Mouse (Mus musculus): ENCODE measurements at regions not wholly inside any gene's neighbourhood (a gene's known extent, or its start where the extent isn't known, plus 50 kb on each side); places are given as distances from the start of the nearest gene placed in this dataset.

GRCm38 (mm10) chr5:119524171-119524570 lies 146.3 kb upstream of the Tbx3 start:
- no peak overlapping the region for H3K4me3 ChIP-seq (ENCODE audit: low read depth, low read length)
- no peak overlapping the region for H3K27ac ChIP-seq (ENCODE audit: low read depth)
- peaks cover 4% of the 10 kb centered on the region for H3K4me1 ChIP-seq (replicated peaks; ENCODE audit: control insufficient read depth, insufficient read depth, low read length)
- WGBS, result 41% methylated on average over 4 of the region's 4 CpGs
- no peak overlapping the region for H3K4me2 ChIP-seq (ENCODE audit: low read length)
- H3K9ac ChIP-seq (ENCODE audit: low read length), result no peak overlapping the region
- H3K36me3 ChIP-seq (ENCODE audit: control insufficient read depth, insufficient read depth, low read length), result no peaks in the 10 kb centered on the region
- DNase-seq (ENCODE audit: low spot score) (no peak), ATAC-seq (replicated peaks; ENCODE audit: low FRiP score, low TSS enrichment, low read depth) (no peak)
- no peaks in the 10 kb centered on the region for H3K27me3 ChIP-seq (replicated peaks; ENCODE audit: control insufficient read depth, insufficient read depth, low read length)
- no peaks in the 10 kb centered on the region for H3K9me3 ChIP-seq (ENCODE audit: control insufficient read depth, low read length)

GRCm38 (mm10) chr5:119525960-119526359 lies 144.5 kb upstream of the Tbx3 start:
- Histone ChIP-seq H3K27ac (ENCODE audit: low read depth) (no peak overlapping the region), H3K9me3 (ENCODE audit: control insufficient read depth, low read length) (no peaks in the 10 kb centered on the region), H3K9ac (ENCODE audit: low read length) (no peak overlapping the region), H3K27me3 (replicated peaks; ENCODE audit: control insufficient read depth, insufficient read depth, low read length) (no peaks in the 10 kb centered on the region), H3K4me1 (replicated peaks; ENCODE audit: control insufficient read depth, insufficient read depth, low read length) (peaks cover 8% of the 10 kb centered on the region), H3K36me3 (ENCODE audit: control insufficient read depth, insufficient read depth, low read length) (no peaks in the 10 kb centered on the region), H3K4me3 (ENCODE audit: low read depth, low read length) (no peak overlapping the region), H3K4me2 (ENCODE audit: low read length) (no peak overlapping the region)
- DNase-seq (ENCODE audit: low spot score) (no peak), ATAC-seq (replicated peaks; ENCODE audit: low FRiP score, low TSS enrichment, low read depth) (no peak)
- WGBS, result 68% methylated on average over 5 of the region's 5 CpGs

DNA sequence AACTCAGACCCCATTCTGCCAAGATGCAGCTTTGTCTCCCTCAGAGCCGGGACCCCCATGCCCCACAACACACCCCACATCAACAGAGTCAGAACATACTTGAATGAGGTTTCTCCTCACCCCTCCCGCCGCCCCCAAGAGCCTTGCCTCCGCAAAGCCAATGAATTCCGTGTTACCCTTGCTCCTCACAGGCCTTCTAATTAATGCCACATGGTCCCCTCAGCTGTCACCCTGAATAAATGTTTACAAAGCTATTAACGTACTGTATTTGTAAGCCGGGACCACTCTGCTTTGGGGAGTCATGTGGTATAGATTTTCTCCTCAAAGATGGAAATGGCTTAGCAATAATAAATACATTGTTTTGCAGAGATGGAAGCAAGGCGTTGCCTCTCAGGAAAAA lies 140.5 kb upstream of the Tbx3 start:
- Histone ChIP-seq H3K27me3 (replicated peaks; ENCODE audit: control insufficient read depth, insufficient read depth, low read length) (no peaks in the 10 kb centered on the region), H3K9ac (ENCODE audit: low read length) (no peak overlapping the region), H3K4me2 (ENCODE audit: low read length) (no peak overlapping the region), H3K27ac (ENCODE audit: low read depth) (no peak overlapping the region), H3K4me1 (replicated peaks; ENCODE audit: control insufficient read depth, insufficient read depth, low read length) (0 out of 2 replicates have a peak, but pooled peaks cover 4% of the 10 kb centered on the region), H3K36me3 (ENCODE audit: control insufficient read depth, insufficient read depth, low read length) (no peaks in the 10 kb centered on the region), H3K9me3 (ENCODE audit: control insufficient read depth, low read length) (no peaks in the 10 kb centered on the region), H3K4me3 (ENCODE audit: low read depth, low read length) (no peak overlapping the region)
- ATAC-seq (replicated peaks; ENCODE audit: low FRiP score, low TSS enrichment, low read depth) (no peak), DNase-seq (ENCODE audit: low spot score) (no peak)
- WGBS, result 44% methylated on average over 8 of the region's 8 CpGs

- H3K9me3 ChIP-seq (ENCODE audit: control insufficient read depth, low read length), result no peaks in the 10 kb centered on the region
- H3K36me3 ChIP-seq (ENCODE audit: control insufficient read depth, insufficient read depth, low read length), result no peaks in the 10 kb centered on the region
- H3K9ac ChIP-seq (ENCODE audit: low read length), result no peak overlapping the region
- no peak overlapping the region for H3K27ac ChIP-seq (ENCODE audit: low read depth)
- no peak overlapping the region for H3K4me3 ChIP-seq (ENCODE audit: low read depth, low read length)
- DNase-seq (ENCODE audit: low spot score) (no peak), ATAC-seq (replicated peaks; ENCODE audit: low FRiP score, low TSS enrichment, low read depth) (no peak)
- no peaks in the 10 kb centered on the region for H3K27me3 ChIP-seq (replicated peaks; ENCODE audit: control insufficient read depth, insufficient read depth, low read length)
- H3K4me2 ChIP-seq (ENCODE audit: low read length), result no peak overlapping the region
- WGBS, result 78% methylated on average over 5 of the region's 5 CpGs
- 0 out of 2 replicates have a peak, but pooled peaks cover 4% of the 10 kb centered on the region for H3K4me1 ChIP-seq (replicated peaks; ENCODE audit: control insufficient read depth, insufficient read depth, low read length)
Observed at GRCm38 (mm10) chr5:119534946-119535345, 135.5 kb upstream of the Tbx3 start.

DNA sequence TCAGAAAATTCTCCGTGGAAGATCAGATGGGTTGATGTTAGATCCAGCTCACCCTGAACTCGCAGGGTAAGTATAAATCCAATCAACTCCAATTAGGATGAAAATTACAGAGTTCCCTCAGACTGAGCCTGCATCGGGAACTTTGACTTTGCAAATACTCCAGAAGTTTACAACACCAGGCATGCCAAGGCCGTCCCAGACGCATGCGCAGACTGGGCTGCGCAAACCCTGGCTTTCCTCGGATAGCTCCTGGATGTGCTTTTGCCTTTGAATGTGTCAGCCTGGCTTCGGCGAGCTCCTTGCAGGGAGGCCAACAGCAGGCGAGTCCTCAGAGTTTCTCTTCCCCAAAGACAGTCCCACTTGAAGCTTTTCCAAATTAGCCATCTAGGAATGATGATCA lies 127.6 kb upstream of the Tbx3 start:
- no peaks in the 10 kb centered on the region for H3K4me1 ChIP-seq (replicated peaks; ENCODE audit: control insufficient read depth, insufficient read depth, low read length)
- no peak overlapping the region for H3K4me3 ChIP-seq (ENCODE audit: low read depth, low read length)
- no peaks in the 10 kb centered on the region for H3K27me3 ChIP-seq (replicated peaks; ENCODE audit: control insufficient read depth, insufficient read depth, low read length)
- WGBS, result 73% methylated on average over 11 of the region's 11 CpGs
- no peak for ATAC-seq (replicated peaks; ENCODE audit: low FRiP score, low TSS enrichment, low read depth)
- no peaks in the 10 kb centered on the region for H3K36me3 ChIP-seq (ENCODE audit: control insufficient read depth, insufficient read depth, low read length)
- DNase-seq (ENCODE audit: low spot score), result no peak
- H3K27ac ChIP-seq (ENCODE audit: low read depth), result no peak overlapping the region
- no peaks in the 10 kb centered on the region for H3K9me3 ChIP-seq (ENCODE audit: control insufficient read depth, low read length)
- no peak overlapping the region for H3K9ac ChIP-seq (ENCODE audit: low read length)
- H3K4me2 ChIP-seq (ENCODE audit: low read length), result no peak overlapping the region

GRCm38 (mm10) chr5:119543716-119544115 lies 126.8 kb upstream of the Tbx3 start:
- Histone ChIP-seq H3K4me3 (ENCODE audit: low read depth, low read length) (no peak overlapping the region), H3K9ac (ENCODE audit: low read length) (no peak overlapping the region), H3K36me3 (ENCODE audit: control insufficient read depth, insufficient read depth, low read length) (no peaks in the 10 kb centered on the region), H3K4me1 (replicated peaks; ENCODE audit: control insufficient read depth, insufficient read depth, low read length) (no peaks in the 10 kb centered on the region), H3K9me3 (ENCODE audit: control insufficient read depth, low read length) (no peaks in the 10 kb centered on the region), H3K27ac (ENCODE audit: low read depth) (no peak overlapping the region), H3K27me3 (replicated peaks; ENCODE audit: control insufficient read depth, insufficient read depth, low read length) (no peaks in the 10 kb centered on the region), H3K4me2 (ENCODE audit: low read length) (no peak overlapping the region)
- ATAC-seq (replicated peaks; ENCODE audit: low FRiP score, low TSS enrichment, low read depth) (no peak), DNase-seq (ENCODE audit: low spot score) (no peak)
- 85% methylated on average over 6 of the region's 6 CpGs for WGBS

GRCm38 (mm10) chr5:119544681-119545080 lies 125.8 kb upstream of the Tbx3 start:
- H3K4me3 ChIP-seq (ENCODE audit: low read depth, low read length), result no peak overlapping the region
- H3K36me3 ChIP-seq (ENCODE audit: control insufficient read depth, insufficient read depth, low read length), result no peaks in the 10 kb centered on the region
- no peaks in the 10 kb centered on the region for H3K4me1 ChIP-seq (replicated peaks; ENCODE audit: control insufficient read depth, insufficient read depth, low read length)
- H3K4me2 ChIP-seq (ENCODE audit: low read length), result no peak overlapping the region
- WGBS, result 43% methylated on average over 11 of the region's 11 CpGs
- H3K9ac ChIP-seq (ENCODE audit: low read length), result no peak overlapping the region
- H3K27me3 ChIP-seq (replicated peaks; ENCODE audit: control insufficient read depth, insufficient read depth, low read length), result no peaks in the 10 kb centered on the region
- no peak for DNase-seq (ENCODE audit: low spot score)
- no peaks in the 10 kb centered on the region for H3K9me3 ChIP-seq (ENCODE audit: control insufficient read depth, low read length)
- no peak overlapping the region for H3K27ac ChIP-seq (ENCODE audit: low read depth)
- no peak for ATAC-seq (replicated peaks; ENCODE audit: low FRiP score, low TSS enrichment, low read depth)

GRCm38 (mm10) chr5:119547070-119547469 lies 123.4 kb upstream of the Tbx3 start:
- H3K9ac ChIP-seq (ENCODE audit: low read length), result no peak overlapping the region
- H3K27ac ChIP-seq (ENCODE audit: low read depth), result no peak overlapping the region
- H3K4me3 ChIP-seq (ENCODE audit: low read depth, low read length), result no peak overlapping the region
- no peak for DNase-seq (ENCODE audit: low spot score)
- no peak overlapping the region for H3K4me2 ChIP-seq (ENCODE audit: low read length)
- WGBS, result 71% methylated on average over 19 of the region's 19 CpGs
- no peaks in the 10 kb centered on the region for H3K27me3 ChIP-seq (replicated peaks; ENCODE audit: control insufficient read depth, insufficient read depth, low read length)
- H3K4me1 ChIP-seq (replicated peaks; ENCODE audit: control insufficient read depth, insufficient read depth, low read length), result no peaks in the 10 kb centered on the region
- no peak for ATAC-seq (replicated peaks; ENCODE audit: low FRiP score, low TSS enrichment, low read depth)
- no peaks in the 10 kb centered on the region for H3K9me3 ChIP-seq (ENCODE audit: control insufficient read depth, low read length)
- no peaks in the 10 kb centered on the region for H3K36me3 ChIP-seq (ENCODE audit: control insufficient read depth, insufficient read depth, low read length)

DNA sequence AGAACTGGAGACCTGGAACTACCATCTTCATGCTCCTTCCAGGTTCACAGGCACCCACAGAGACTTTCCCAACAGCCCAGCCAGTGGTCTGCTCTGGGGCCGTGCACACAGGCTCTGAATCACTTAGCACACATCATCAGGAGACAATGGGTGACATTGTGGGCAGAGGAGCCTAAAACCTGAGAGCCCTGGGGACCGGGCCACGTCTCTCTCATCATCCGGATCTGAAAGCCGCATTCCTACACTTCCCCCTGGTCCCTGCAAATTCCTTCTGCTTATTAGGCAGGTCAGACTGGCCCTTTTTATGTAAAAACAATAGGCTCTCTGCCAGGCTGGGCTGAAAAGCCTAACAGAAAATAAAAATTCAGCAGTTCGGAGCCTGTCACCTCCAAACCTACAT lies 119.6 kb upstream of the Tbx3 start:
- no peak for ATAC-seq (replicated peaks; ENCODE audit: low FRiP score, low TSS enrichment, low read depth)
- no peaks in the 10 kb centered on the region for H3K36me3 ChIP-seq (ENCODE audit: control insufficient read depth, insufficient read depth, low read length)
- DNase-seq (ENCODE audit: low spot score), result no peak
- no peak overlapping the region for H3K4me3 ChIP-seq (ENCODE audit: low read depth, low read length)
- H3K4me2 ChIP-seq (ENCODE audit: low read length), result no peak overlapping the region
- 0 out of 2 replicates have a peak, but pooled peaks cover 4% of the 10 kb centered on the region for H3K9me3 ChIP-seq (ENCODE audit: control insufficient read depth, low read length)
- H3K27ac ChIP-seq (ENCODE audit: low read depth), result no peak overlapping the region
- 58% methylated on average over 6 of the region's 6 CpGs for whole genome bisulfite sequencing
- H3K27me3 ChIP-seq (replicated peaks; ENCODE audit: control insufficient read depth, insufficient read depth, low read length), result no peaks in the 10 kb centered on the region
- no peak overlapping the region for H3K9ac ChIP-seq (ENCODE audit: low read length)
- H3K4me1 ChIP-seq (replicated peaks; ENCODE audit: control insufficient read depth, insufficient read depth, low read length), result no peaks in the 10 kb centered on the region

Data from intestine, embryonic 14.5 days (tissue).